Mouse (Mus musculus) olfactory bulb, adult 2 months (tissue): ENCODE measurements around the gene Fam241b. TPM values are rescaled to one million over a fixed set of nuclear protein-coding genes. Genes with fewer than 3 reads are reported as not detected.

ENCODE experiments used
- H3K27ac ChIP-seq: fragments of 200-500 bp; 2 replicates; pipeline ENCODE4 v1.5.1; 2012; ENCODE audit warnings: low read depth, low read length; ENCODE audit not compliant: insufficient read depth
- H3K4me1 ChIP-seq: fragments of 200-500 bp; 2 replicates; pipeline ENCODE4 v1.6.1; 2012; ENCODE audit warnings: low read length; ENCODE audit not compliant: control insufficient read depth, insufficient read depth
- H3K4me3 ChIP-seq: fragments of 200-500 bp; 2 replicates; pipeline ENCODE4 v1.5.1; 2012; ENCODE audit warnings: mild to moderate bottlenecking, low read depth, low read length, moderate library complexity; ENCODE audit not compliant: insufficient read depth
- CTCF ChIP-seq: fragments of 200-500 bp; IDR thresholded peaks from 2 replicates; pipeline ENCODE4 v1.5.1; 2012; ENCODE audit warnings: low read depth, mild to moderate bottlenecking, low read length, moderate library complexity; ENCODE audit not compliant: insufficient read depth
- POLR2A ChIP-seq: fragments of 200-500 bp; IDR thresholded peaks from 2 replicates; pipeline ENCODE4 v1.6.1; 2012; ENCODE audit warnings: mild to moderate bottlenecking, low read depth, low read length, moderate library complexity; ENCODE audit not compliant: insufficient read depth
- WGBS: fragments of 180-500 bp; shearing (Covaris S2); methylation state at CpG from one replicate; pipeline ENCODE4 v1.1.7; 2018; 5-methylcytosine and 5-hydroxymethylcytosine counted together
- polyA plus RNA-seq: library from polyadenylated mRNA; stranded (reverse); fragments of >200 nt; gene quantifications from 2 replicates; pipeline ENCODE4 v1.2.4, GENCODE M21; 2012; ENCODE audit warnings: low replicate concordance; ENCODE audit not compliant: missing spikeins, insufficient read depth, insufficient read length

The Fam241b gene
- polyA plus RNA-seq, 1 experiment = not detected

DNA sequence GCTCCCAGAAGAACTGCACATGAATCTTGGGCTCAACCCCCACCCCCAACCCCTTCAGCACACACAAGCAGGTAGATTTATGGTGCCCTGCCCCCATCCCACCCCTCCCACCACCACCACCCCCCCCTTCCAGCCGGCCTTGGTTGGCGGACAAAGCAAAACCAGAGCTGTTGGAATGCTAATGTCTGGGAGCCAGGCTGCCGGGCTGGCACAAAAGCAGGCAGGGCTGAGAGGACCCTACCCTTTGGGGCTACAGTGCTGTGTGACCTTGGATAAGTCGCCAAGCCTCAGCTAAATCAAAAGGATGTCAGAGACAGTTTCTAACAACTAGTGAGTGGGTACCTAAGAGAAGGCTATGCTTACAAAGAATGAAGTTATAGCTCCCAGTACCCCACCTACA, 6.6 kb downstream of the Fam241b start:
- peaks cover 8% of the 10 kb centered on the region for H3K4me1 ChIP-seq
- WGBS = 21% methylated on average over 4 of the region's 4 CpGs
- H3K4me3 ChIP-seq = no peak overlapping the region
- no peak overlapping the region for H3K27ac ChIP-seq
- no peak for TF ChIP-seq CTCF
- no peak for TF ChIP-seq POLR2A

DNA sequence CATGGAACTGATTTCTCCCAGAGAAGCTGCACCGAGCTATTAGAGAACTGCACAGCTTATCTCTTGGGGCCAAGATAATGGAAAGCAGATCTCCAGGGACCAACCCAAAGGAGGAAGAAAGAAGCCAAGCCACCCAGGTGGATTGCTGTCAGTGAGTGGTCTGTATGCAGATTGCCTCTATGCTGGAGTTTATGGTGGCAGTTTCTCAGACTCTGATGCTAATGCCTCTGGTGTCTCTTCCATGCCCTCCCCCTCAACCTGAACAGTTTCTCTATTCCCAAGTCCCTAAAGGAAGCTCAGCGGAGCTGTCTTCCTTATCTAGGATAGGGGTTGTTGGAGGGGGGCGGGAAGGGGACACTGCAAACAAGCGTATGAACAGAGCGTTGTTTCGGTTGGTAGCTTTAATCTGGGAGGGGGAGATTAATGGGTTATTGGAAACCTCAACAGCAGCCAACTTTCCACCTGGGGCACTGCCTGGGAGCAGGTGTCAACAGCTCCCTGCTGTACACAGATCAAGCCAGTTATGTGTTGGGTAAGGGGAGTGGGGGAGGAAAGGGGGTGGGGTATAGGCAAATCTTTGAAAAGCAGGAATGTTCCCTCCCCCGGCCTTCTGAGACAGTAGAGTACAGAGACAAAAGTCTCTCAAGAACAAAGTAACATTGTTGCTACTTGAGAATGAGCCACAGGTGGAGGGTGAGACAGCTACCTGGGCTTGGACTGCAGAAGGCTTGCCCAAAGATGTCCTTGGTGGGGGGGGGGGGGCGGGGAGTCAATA, 7.8 kb downstream of the Fam241b start:
- 7% methylated on average over 8 of the region's 8 CpGs for WGBS
- Histone ChIP-seq H3K4me3 (no peak overlapping the region), H3K4me1 (peaks cover 8% of the 10 kb centered on the region), H3K27ac (no peak overlapping the region)
- no peak for TF ChIP-seq CTCF
- TF ChIP-seq POLR2A = no peak

DNA sequence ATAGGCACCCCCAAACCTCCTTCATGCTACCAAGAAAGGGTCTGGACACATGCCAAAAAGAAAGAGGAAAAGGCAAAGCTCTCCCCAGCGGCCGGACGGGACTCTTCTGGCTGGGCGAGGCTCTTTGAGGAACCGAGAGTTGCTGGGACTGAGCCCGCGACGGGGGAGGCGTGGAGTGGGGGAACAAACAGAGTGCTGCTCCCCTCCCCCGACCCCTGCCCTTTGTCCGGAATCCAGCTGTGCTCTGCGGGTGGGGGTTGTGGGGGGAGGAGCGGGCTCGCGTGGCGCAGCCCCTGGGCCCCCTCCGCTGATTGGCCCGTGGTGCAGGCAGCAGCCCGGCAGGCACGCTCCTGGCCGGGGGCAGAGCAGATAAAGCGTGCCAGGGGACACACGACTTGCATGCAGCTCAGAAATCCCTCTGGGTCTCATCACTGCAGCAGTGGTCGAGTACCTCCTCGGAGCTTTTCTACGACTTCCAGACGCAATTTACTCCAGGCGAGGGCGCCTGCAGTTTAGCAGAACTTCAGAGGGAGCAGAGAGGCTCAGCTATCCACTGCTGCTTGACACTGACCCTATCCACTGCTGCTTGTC, 10.9 kb downstream of the Fam241b start, which contains the start of gene Neurog3:
Gene Neurog3 (plus strand): TSS at position 400 of the 591 bp plus-strand sequence.
- H3K27ac ChIP-seq = no peak within 1 kb of the TSS
- no peak for TF ChIP-seq POLR2A
- TF ChIP-seq CTCF = no peak
- H3K4me3 ChIP-seq = no peak within 1 kb of the TSS
- WGBS = 2% methylated on average over 29 of the region's 29 CpGs
- H3K4me1 ChIP-seq = peaks cover 8% of the 10 kb centered on the region

DNA sequence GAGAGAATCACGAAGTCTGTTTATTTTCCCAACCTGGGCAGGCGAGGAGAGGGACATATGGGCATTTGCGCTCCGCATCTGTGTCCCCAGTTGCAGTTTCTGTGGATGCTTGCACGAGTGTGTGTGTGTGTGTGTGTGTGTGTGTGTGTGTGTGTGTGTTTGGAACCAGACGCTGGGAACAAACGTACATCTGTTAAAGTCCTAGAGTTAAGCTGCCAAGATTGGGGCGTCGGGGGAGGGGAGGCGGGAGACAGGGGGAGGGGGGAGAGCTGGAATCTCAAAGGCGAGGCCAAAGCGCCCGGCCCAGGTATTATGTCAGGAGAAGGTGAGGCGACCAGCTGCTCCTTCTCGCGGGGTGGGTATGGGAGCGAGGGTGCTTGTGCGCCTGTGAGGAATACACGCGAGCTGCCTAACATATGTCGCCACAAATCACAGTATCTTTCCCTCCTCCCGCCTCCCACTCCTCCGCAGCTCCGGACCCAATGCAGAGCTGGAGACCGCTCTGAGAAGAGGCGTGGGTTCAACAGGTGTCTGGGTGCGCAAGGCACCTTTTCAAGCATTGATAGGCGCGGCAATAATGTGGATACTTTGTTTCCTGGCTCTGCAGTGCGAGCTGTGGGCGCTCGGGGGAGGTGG, 15.3 kb downstream of the Fam241b start:
- Histone ChIP-seq H3K4me3 (no peak overlapping the region), H3K27ac (no peak overlapping the region), H3K4me1 (peaks cover 8% of the 10 kb centered on the region)
- under 1% methylated on average over 32 of the region's 32 CpGs for WGBS
- TF ChIP-seq CTCF (no peak), POLR2A (no peak)

- H3K4me3 ChIP-seq = no peak overlapping the region
- no peak overlapping the region for H3K27ac ChIP-seq
- WGBS = 34% methylated on average over 21 of the region's 21 CpGs
- TF ChIP-seq POLR2A (no peak), CTCF (no peak)
- H3K4me1 ChIP-seq = peaks cover 2% of the 10 kb centered on the region
Observed at GRCm38 (mm10) chr10:62127711-62128231, 15.9 kb downstream of the Fam241b start.

- TF ChIP-seq POLR2A = no peak
- 38% methylated on average over 6 of the region's 6 CpGs for WGBS
- Histone ChIP-seq H3K4me1 (no peaks in the 10 kb centered on the region), H3K27ac (no peak overlapping the region), H3K4me3 (no peak overlapping the region)
Observed at GRCm38 (mm10) chr10:62127137-62127536, 16.6 kb downstream of the Fam241b start.

GRCm38 (mm10) chr10:62113865-62114647, 29.7 kb downstream of the Fam241b start:
- peaks cover 11% of the 10 kb centered on the region for H3K4me1 ChIP-seq
- H3K4me3 ChIP-seq = no peak overlapping the region
- no peak overlapping the region for H3K27ac ChIP-seq
- TF ChIP-seq POLR2A (no peak), CTCF (no peak)
- WGBS = 50% methylated on average over 9 of the region's 9 CpGs

GRCm38 (mm10) chr10:62111207-62111576, 32.5 kb downstream of the Fam241b start:
- H3K27ac ChIP-seq = no peak overlapping the region
- H3K4me3 ChIP-seq = peak overlapping the region; percentile 82
- 30% methylated on average over 6 of the region's 6 CpGs for WGBS
- H3K4me1 ChIP-seq = peaks cover 11% of the 10 kb centered on the region
- no peak for TF ChIP-seq CTCF
- no peak for TF ChIP-seq POLR2A
